Mouse (Mus musculus): ENCODE data around the gene Wars. TPM values are rescaled to one million over a fixed set of nuclear protein-coding genes. Genes with fewer than 3 reads are reported as not detected.

Gene Wars
- polyA plus RNA-seq, 1 experiment from 2014 or later: 61.7 TPM

DNA sequence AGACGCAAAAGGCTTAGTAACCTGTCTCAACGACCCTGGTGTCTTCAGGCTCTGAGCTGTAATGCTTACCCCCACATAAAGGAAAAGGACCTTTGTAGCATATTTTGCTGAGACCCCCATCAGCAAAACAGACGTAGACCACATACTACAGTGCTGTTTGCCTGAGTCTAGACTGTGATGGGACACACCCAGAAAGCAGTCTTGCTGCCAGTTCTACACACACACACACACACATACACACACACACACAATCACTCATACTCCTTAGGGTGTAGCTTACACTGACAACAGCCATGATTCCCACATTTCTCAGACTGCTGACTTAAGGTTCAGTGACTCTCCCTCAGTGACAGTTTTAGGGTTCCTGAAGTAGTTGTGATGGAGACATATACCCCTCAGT is 12.8 kb downstream of the Wars start:
- no peak overlapping the region for H3K4me3 ChIP-seq
- no peaks in the 10 kb centered on the region for H3K9me3 ChIP-seq
- no peaks in the 10 kb centered on the region for H3K27me3 ChIP-seq
- no peak overlapping the region for H3K4me2 ChIP-seq
- no peak overlapping the region for H3K27ac ChIP-seq
- no peak for ATAC-seq (ENCODE audit: insufficient number of reproducible peaks, low FRiP score, low TSS enrichment, low read depth)
- WGBS: 86% methylated on average over 3 of the region's 3 CpGs
- no peak overlapping the region for H3K9ac ChIP-seq
- H3K36me3 ChIP-seq: peaks cover 63% of the 10 kb centered on the region
- no peaks in the 10 kb centered on the region for H3K4me1 ChIP-seq

DNA sequence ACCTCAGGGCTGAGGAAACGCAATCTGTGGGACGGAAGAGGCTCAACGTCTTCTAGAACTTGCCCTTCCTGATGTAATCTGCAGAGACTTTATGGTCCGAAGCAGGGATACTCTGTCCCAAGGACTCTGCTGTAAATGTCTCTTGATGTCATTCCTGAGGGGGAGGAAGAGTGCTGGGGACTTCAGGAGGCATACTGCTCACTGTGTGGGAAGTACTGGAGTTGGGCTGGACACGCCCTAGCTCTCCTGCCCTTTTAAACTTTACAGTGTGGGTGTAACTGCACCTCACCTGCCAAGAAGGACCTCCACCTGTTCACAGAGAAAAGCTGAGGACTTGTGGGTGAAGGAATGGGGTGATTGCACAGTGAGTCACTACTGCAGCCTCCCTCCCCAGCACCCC is 13.4 kb downstream of the Wars start:
- Histone ChIP-seq H3K9me3 (no peaks in the 10 kb centered on the region), H3K9ac (no peak overlapping the region)

DNA sequence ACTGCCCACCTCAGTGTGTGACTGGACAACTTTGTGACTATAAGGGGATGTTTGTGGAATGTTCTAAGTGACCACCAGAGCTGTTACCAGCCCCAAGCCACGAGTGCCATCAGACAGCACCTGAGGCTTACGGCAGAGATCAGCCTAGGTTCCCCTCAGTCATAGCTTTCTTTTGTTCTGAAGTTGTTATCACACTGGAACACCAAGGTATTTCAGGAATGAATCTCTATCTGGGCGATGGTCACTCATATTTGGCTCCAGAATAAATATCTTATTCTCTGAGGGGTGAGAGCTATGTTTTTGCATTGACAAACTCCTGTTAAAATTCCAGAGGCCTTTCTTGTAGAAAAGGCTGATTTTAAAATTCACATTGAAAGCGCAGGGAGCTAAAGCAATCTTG is 14.8 kb downstream of the Wars start:
- Histone ChIP-seq H3K9ac (no peak overlapping the region), H3K4me1 (no peaks in the 10 kb centered on the region), H3K4me3 (no peak overlapping the region), H3K9me3 (no peaks in the 10 kb centered on the region), H3K27me3 (no peaks in the 10 kb centered on the region), H3K27ac (no peak overlapping the region), H3K4me2 (no peak overlapping the region), H3K36me3 (peaks cover 67% of the 10 kb centered on the region)
- 93% methylated on average over 4 of the region's 4 CpGs for WGBS
- ATAC-seq (ENCODE audit: insufficient number of reproducible peaks, low FRiP score, low TSS enrichment, low read depth): no peak

More for the DNA sequence above, 13.4 kb downstream of the Wars start:
- H3K36me3 ChIP-seq: peaks cover 63% of the 10 kb centered on the region
- H3K27me3 ChIP-seq: no peaks in the 10 kb centered on the region
- no peak overlapping the region for H3K4me3 ChIP-seq
- no peak overlapping the region for H3K4me2 ChIP-seq
- ATAC-seq (ENCODE audit: insufficient number of reproducible peaks, low FRiP score, low TSS enrichment, low read depth): no peak
- no peak overlapping the region for H3K27ac ChIP-seq
- 93% methylated on average over 5 of the region's 5 CpGs for WGBS
- no peaks in the 10 kb centered on the region for H3K4me1 ChIP-seq

DNA sequence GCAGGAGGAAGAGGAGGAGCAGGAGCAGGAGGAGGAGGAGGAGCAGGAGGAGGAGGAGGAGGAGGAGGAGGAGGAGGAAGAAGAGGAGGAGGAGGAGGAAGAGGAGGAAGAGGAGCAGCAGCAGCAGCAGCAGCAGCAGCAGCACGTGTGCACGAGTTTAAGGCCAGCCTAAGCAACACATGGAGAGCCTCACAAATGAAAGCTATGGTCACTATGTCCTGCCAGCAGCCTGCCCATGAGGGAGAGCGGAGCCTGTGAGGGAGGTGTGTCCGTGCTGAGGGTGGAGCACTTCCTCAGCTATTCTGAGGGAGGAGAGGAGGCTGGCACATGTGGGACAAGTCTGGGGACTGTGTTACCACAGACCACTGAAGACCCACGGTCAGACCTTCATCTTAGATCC is 20.9 kb downstream of the Wars start:
- Histone ChIP-seq H3K27me3 (no peaks in the 10 kb centered on the region), H3K9me3 (no peaks in the 10 kb centered on the region), H3K4me3 (no peak overlapping the region), H3K36me3 (peaks cover 72% of the 10 kb centered on the region), H3K4me1 (no peaks in the 10 kb centered on the region), H3K4me2 (no peak overlapping the region), H3K9ac (no peak overlapping the region), H3K27ac (no peak overlapping the region)
- ATAC-seq (ENCODE audit: insufficient number of reproducible peaks, low FRiP score, low TSS enrichment, low read depth): no peak
- WGBS: 84% methylated on average over 5 of the region's 5 CpGs

DNA sequence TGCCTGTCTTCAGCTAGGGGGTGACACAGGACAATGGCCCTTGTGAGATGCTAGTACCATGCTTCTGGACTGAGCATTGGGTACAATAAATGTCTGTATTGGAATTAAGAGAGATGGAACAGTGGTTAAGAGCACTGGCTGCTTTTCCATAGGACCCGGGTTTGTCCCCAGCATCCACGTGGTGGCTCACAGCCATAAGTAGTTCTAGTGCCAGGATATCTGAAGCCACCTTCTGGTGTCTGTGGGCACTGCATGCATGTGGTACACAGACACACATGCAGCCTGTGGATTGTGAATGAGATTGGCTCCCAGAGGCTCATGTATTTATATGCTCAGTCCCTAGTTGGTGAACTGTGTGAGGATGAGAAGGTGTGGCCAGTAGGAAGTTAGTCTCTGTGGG is 24.4 kb downstream of the Wars start:
- ATAC-seq (ENCODE audit: insufficient number of reproducible peaks, low FRiP score, low TSS enrichment, low read depth): no peak
- 84% methylated on average over 2 of the region's 2 CpGs for WGBS

DNA sequence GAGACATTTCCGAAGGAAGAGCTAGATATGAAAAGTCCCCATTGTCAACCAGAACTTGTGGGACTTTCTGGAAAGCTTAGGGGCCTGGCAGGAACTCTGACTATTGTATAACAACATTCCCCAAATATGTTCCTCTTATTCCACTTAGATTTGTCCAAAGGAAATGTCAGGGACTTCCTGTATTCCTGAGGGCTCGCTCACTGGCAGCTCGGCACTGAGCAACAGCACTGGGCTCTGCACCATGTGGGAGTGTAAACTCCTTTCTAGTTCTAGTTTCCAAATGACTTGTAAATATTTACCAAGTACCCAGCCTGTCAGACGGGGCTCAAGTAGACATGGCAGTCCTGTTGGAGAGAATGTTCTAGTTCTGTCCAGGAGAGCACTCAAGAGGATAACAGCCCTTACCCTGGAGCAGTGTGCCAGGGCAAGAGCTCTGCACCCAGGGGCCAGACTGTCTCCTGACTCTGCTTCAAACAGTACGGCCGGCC is 28.9 kb downstream of the Wars start:
- no peaks in the 10 kb centered on the region for H3K9me3 ChIP-seq
- H3K36me3 ChIP-seq: peaks cover 98% of the 10 kb centered on the region
- H3K9ac ChIP-seq: no peak overlapping the region
- no peak overlapping the region for H3K4me2 ChIP-seq
- H3K4me3 ChIP-seq: no peak overlapping the region
- H3K27ac ChIP-seq: no peak overlapping the region
- 84% methylated on average over 6 of the region's 6 CpGs for WGBS
- H3K27me3 ChIP-seq: no peaks in the 10 kb centered on the region
- no peaks in the 10 kb centered on the region for H3K4me1 ChIP-seq
- no peak for ATAC-seq (ENCODE audit: insufficient number of reproducible peaks, low FRiP score, low TSS enrichment, low read depth)

More for the DNA sequence above, 24.4 kb downstream of the Wars start:
- Histone ChIP-seq H3K4me1 (no peaks in the 10 kb centered on the region), H3K9ac (no peak overlapping the region), H3K9me3 (no peaks in the 10 kb centered on the region), H3K27me3 (no peaks in the 10 kb centered on the region), H3K36me3 (peaks cover 89% of the 10 kb centered on the region), H3K4me3 (no peak overlapping the region), H3K27ac (no peak overlapping the region), H3K4me2 (no peak overlapping the region)

DNA sequence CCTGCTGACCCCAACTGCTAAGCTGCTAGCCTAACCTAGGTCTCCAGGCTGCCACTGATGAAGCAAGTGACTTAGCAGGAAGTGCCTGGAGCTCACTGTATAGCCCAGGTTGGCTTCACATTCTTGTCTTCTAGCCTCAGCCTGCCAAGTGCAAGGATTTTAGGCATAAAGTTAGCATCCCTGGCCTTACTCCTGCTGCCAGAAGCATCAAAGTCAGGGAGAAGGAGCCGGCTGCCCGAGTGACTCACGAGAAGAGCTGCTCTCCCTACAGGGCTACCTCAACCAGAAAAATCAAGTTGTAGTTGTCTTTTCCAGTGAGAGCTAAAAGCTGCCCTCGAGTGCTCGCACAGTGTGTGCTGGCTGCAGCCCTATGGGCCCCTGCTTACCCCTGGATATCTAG is 35.5 kb downstream of the Wars start:
- Histone ChIP-seq H3K9me3 (no peaks in the 10 kb centered on the region), H3K27me3 (no peaks in the 10 kb centered on the region), H3K4me1 (no peaks in the 10 kb centered on the region; the same call in 1 of the 2 replicates), H3K4me3 (no peak overlapping the region), H3K4me2 (no peak overlapping the region), H3K36me3 (peaks cover 49% of the 10 kb centered on the region), H3K9ac (no peak overlapping the region), H3K27ac (no peak overlapping the region)
- 87% methylated on average over 5 of the region's 5 CpGs for WGBS
- ATAC-seq (ENCODE audit: insufficient number of reproducible peaks, low FRiP score, low TSS enrichment, low read depth): no peak

DNA sequence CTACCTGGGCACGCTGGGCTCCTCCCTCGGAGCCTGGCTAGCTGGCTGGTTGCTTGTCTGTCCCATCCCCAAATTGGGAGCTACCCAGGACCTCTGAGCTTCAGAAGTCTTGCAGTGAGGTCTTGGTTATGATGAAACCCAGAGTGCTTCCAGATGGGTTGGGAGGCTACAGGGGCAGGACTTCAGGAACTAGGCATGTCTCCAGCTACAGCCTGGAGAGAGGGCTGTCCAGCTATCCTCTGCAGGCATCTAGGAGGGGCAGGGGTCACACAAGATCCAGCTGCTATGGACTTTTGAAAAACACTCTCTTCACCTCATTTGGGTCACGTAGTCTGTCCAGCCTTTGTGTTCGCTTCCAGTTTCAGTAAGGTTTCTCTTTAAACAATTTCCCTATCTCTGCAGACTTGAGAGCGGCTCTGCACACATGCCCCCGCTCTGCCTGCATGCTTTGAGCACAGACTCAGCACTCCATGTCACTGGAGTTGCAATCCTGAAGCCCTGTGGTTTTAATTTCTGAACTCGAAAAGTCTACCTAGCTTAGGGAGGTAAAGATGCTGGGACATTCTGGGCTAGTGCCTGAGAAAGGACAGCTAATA is 36.3 kb downstream of the Wars start:
- no peaks in the 10 kb centered on the region for H3K27me3 ChIP-seq
- H3K4me3 ChIP-seq: no peak overlapping the region
- no peak overlapping the region for H3K4me2 ChIP-seq
- H3K36me3 ChIP-seq: peaks cover 41% of the 10 kb centered on the region
- no peak overlapping the region for H3K27ac ChIP-seq
- no peaks in the 10 kb centered on the region for H3K9me3 ChIP-seq
- ATAC-seq (ENCODE audit: insufficient number of reproducible peaks, low FRiP score, low TSS enrichment, low read depth): no peak
- no peaks in the 10 kb centered on the region; the same call in 1 of the 2 replicates for H3K4me1 ChIP-seq
- H3K9ac ChIP-seq: no peak overlapping the region
- 75% methylated on average over 7 of the region's 7 CpGs for WGBS

DNA sequence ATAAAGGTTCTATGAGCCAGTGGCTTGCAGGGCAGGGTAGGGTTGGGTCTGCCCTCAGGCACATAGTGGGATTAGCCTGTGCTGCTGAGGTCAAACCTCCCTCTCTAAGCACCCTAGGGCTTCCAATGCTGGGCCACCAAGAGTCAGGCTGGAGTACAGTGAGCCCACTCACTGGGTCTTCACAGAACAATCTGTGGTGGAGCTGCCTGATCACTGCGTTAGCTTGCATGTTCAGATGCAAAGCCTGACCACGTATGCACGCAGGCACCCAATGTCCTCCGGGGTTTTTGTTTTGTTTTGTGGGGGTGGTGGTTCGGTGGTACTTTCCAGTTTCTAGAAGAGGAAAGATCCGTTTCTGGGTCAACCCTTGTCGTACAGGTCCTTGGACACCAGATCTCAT is 36.9 kb downstream of the Wars start:
- no peaks in the 10 kb centered on the region for H3K27me3 ChIP-seq
- H3K9me3 ChIP-seq: no peaks in the 10 kb centered on the region
- H3K4me2 ChIP-seq: no peak overlapping the region
- 92% methylated on average over 7 of the region's 7 CpGs for WGBS
- no peak overlapping the region for H3K9ac ChIP-seq
- H3K4me3 ChIP-seq: no peak overlapping the region
- ATAC-seq (ENCODE audit: insufficient number of reproducible peaks, low FRiP score, low TSS enrichment, low read depth): no peak
- H3K36me3 ChIP-seq: peaks cover 35% of the 10 kb centered on the region
- no peaks in the 10 kb centered on the region; the same call in 1 of the 2 replicates for H3K4me1 ChIP-seq
- H3K27ac ChIP-seq: no peak overlapping the region

DNA sequence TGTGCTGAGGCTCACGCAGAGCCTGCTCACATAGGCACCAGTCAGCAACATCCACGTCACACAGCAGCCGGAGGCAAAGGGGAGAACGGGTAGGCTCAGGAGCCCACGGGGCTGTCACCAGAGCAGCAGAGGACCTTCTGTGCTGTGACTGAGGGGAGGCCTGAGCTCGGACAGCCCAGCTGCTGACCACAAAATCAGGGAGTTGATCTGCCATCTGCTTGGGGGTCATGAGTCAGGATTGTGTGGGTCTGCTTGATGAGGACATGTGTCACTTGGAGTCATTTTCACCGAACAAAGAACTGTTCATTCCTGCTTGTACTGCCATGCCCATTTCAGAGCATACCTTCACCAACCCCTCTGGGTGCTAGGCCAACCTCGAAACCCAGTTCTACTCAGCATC is 37.8 kb downstream of the Wars start:
- peaks cover 28% of the 10 kb centered on the region for H3K36me3 ChIP-seq
- WGBS: 77% methylated on average over 8 of the region's 8 CpGs

DNA sequence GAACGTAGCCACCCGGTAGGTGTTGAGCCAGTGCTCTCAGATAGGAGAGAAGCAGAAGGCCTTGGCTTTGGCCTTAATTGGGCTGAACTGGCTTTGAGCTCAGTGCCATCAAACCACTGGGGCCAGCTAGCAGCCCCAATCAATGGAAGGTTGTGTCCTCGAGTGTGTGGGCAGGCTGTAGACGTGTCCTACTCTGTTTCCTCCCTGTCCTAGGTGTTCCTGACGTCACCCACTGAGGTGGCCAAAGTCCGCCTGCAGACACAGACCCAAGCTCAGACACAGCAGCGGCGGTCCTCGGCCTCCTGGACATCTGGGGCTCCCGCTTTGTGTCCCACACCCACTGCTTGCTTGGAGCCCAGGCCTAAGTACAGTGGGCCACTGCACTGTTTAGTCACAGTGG is 38.9 kb downstream of the Wars start:
- H3K27ac ChIP-seq: no peak overlapping the region
- H3K4me1 ChIP-seq: no peaks in the 10 kb centered on the region; the same call in 1 of the 2 replicates
- 82% methylated on average over 10 of the region's 10 CpGs for WGBS
- no peaks in the 10 kb centered on the region for H3K9me3 ChIP-seq
- no peaks in the 10 kb centered on the region for H3K27me3 ChIP-seq
- ATAC-seq (ENCODE audit: insufficient number of reproducible peaks, low FRiP score, low TSS enrichment, low read depth): no peak
- no peak overlapping the region for H3K9ac ChIP-seq
- H3K36me3 ChIP-seq: peaks cover 17% of the 10 kb centered on the region
- no peak overlapping the region for H3K4me3 ChIP-seq
- H3K4me2 ChIP-seq: no peak overlapping the region

More for the DNA sequence above, 37.8 kb downstream of the Wars start:
- Histone ChIP-seq H3K9me3 (no peaks in the 10 kb centered on the region), H3K4me2 (no peak overlapping the region), H3K9ac (no peak overlapping the region), H3K27ac (no peak overlapping the region), H3K27me3 (no peaks in the 10 kb centered on the region), H3K4me3 (no peak overlapping the region), H3K4me1 (no peaks in the 10 kb centered on the region; the same call in 1 of the 2 replicates)
- no peak for ATAC-seq (ENCODE audit: insufficient number of reproducible peaks, low FRiP score, low TSS enrichment, low read depth)

DNA sequence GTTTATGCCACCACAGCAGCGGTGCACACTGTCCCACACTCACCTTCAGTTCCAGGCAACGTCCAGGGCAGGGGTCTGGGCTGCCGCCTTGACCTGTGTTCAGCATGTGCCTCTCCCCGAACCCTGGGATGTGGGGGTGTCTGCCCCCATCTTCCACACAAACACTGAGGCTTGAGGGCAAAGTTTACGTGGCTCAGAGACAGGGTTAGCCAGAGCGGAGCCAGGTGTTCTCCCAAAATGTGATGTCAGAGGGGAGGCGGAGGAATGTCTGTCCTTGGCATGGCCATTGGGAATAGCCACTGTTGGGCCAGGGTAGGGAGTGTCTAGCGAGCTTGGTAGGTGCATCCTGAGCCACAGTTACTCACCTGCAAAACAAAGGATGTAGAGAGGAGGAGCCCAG is 41.2 kb downstream of the Wars start:
- Histone ChIP-seq H3K36me3 (peaks cover 9% of the 10 kb centered on the region; the same call in 1 of the 2 replicates), H3K4me3 (no peak overlapping the region), H3K27me3 (no peaks in the 10 kb centered on the region), H3K9me3 (no peaks in the 10 kb centered on the region), H3K4me1 (no peaks in the 10 kb centered on the region), H3K9ac (no peak overlapping the region), H3K27ac (no peak overlapping the region), H3K4me2 (no peak overlapping the region)
- WGBS: 83% methylated on average over 8 of the region's 8 CpGs
- no peak for ATAC-seq (ENCODE audit: insufficient number of reproducible peaks, low FRiP score, low TSS enrichment, low read depth)

DNA sequence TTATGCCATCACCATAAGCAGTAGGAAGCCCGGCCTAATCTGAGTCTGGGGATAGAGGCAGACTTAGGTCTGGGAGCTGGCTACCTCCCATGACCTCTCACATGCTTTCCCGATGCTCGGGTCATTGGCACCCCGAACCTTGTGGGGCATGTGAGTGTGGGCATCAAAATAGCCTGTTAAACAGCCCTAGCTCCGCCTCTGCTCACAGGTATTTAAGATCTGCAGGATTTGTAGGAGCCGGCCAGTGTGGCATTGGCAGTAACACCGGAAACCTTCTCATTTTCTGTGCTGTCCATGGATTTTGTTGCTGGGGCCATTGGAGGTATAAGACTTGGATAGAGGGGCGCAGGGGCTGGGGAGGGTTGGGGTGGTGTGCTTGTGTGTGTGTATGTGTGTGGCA is 43.1 kb downstream of the Wars start:
- H3K36me3 ChIP-seq: peaks cover 13% of the 10 kb centered on the region; the same call in 1 of the 2 replicates
- no peak overlapping the region for H3K4me2 ChIP-seq
- no peak overlapping the region for H3K9ac ChIP-seq
- no peaks in the 10 kb centered on the region for H3K9me3 ChIP-seq
- ATAC-seq (ENCODE audit: insufficient number of reproducible peaks, low FRiP score, low TSS enrichment, low read depth): no peak
- no peak overlapping the region for H3K4me3 ChIP-seq
- no peaks in the 10 kb centered on the region for H3K4me1 ChIP-seq
- no peaks in the 10 kb centered on the region for H3K27me3 ChIP-seq
- 86% methylated on average over 8 of the region's 8 CpGs for WGBS
- no peak overlapping the region for H3K27ac ChIP-seq
